Mouse (Mus musculus): ENCODE measurements around the gene Cgrrf1.

The Cgrrf1 gene

GRCm38 (mm10) chr14:46821873-46822716 is 9.8 kb upstream of the Cgrrf1 start, which contains the start of gene Gmfb:
TSS of gene Gmfb (minus strand) at chr14:46822242.
- DNase-seq (ENCODE audit: low spot score in 2 of 2), result peak; percentile 93 to 94

GRCm38 (mm10) chr14:46823996-46824395 is 7.9 kb upstream of the Cgrrf1 start:
- DNase-seq (ENCODE audit: low spot score in 2 of 2), result no peak

- DNase-seq (ENCODE audit: low spot score in 2 of 2), result no peak
Observed at GRCm38 (mm10) chr14:46827430-46827829, 4.5 kb upstream of the Cgrrf1 start.

GRCm38 (mm10) chr14:46831295-46831694 is 630 bp upstream of the Cgrrf1 start:
- no peak for DNase-seq (ENCODE audit: low spot score in 2 of 2)

- DNase-seq (ENCODE audit: low spot score in 2 of 2), result peak in 1 of 2 experiments; percentile 8
Observed at GRCm38 (mm10) chr14:46832354-46833272, 688 bp downstream of the Cgrrf1 start.

- DNase-seq (ENCODE audit: low spot score in 2 of 2), result no peak
Observed at GRCm38 (mm10) chr14:46839326-46839725, 7.4 kb downstream of the Cgrrf1 start.

- no peak for DNase-seq (ENCODE audit: low spot score in 2 of 2)
Observed at GRCm38 (mm10) chr14:46845706-46846105, 13.8 kb downstream of the Cgrrf1 start.

GRCm38 (mm10) chr14:46848063-46848590 is 16.2 kb downstream of the Cgrrf1 start:
- DNase-seq (ENCODE audit: low spot score in 2 of 2), result no peak

- DNase-seq (ENCODE audit: low spot score in 2 of 2), result no peak
Observed at GRCm38 (mm10) chr14:46848736-46849135, 16.8 kb downstream of the Cgrrf1 start.

- no peak for DNase-seq (ENCODE audit: low spot score in 2 of 2)
Observed at GRCm38 (mm10) chr14:46849769-46850168, 17.8 kb downstream of the Cgrrf1 start.

- no peak for DNase-seq (ENCODE audit: low spot score in 2 of 2)
Observed at GRCm38 (mm10) chr14:46853677-46854076, 21.8 kb downstream of the Cgrrf1 start.

- no peak for DNase-seq (ENCODE audit: low spot score in 2 of 2)
Observed at GRCm38 (mm10) chr14:46862922-46863321, 31.0 kb downstream of the Cgrrf1 start.

- peak in 1 of 2 experiments; percentile 38 for DNase-seq (ENCODE audit: low spot score in 2 of 2)
Observed at GRCm38 (mm10) chr14:46880935-46881334, 49.0 kb downstream of the Cgrrf1 start.

- peak in 1 of 2 experiments; percentile 9 for DNase-seq (ENCODE audit: low spot score in 2 of 2)
Observed at GRCm38 (mm10) chr14:46881581-46882430, 49.9 kb downstream of the Cgrrf1 start.

GRCm38 (mm10) chr14:46882431-46883067 is 50.6 kb downstream of the Cgrrf1 start, which contains the start of gene Samd4:
TSS of gene Samd4 (plus strand) at chr14:46882854.
- peak; percentile 42 to 48 for DNase-seq (ENCODE audit: low spot score in 2 of 2)

GRCm38 (mm10) chr14:46883068-46883870 is 51.3 kb downstream of the Cgrrf1 start:
- peak; percentile 49 to 64 for DNase-seq (ENCODE audit: low spot score in 2 of 2)

- DNase-seq (ENCODE audit: low spot score in 2 of 2), result peak; percentile 20 to 38
Observed at GRCm38 (mm10) chr14:46883871-46884441, 52.0 kb downstream of the Cgrrf1 start.

- peak; percentile 21 to 58 for DNase-seq (ENCODE audit: low spot score in 2 of 2)
Observed at GRCm38 (mm10) chr14:46884701-46885428, 52.9 kb downstream of the Cgrrf1 start.

GRCm38 (mm10) chr14:46885429-46885755 is 53.5 kb downstream of the Cgrrf1 start:
- no peak for DNase-seq (ENCODE audit: low spot score in 2 of 2)

Data from frontal cortex, postnatal 14 days (tissue).